Mouse (Mus musculus): ENCODE data around the gene Slc25a34. TPM values are rescaled to one million over a fixed set of nuclear protein-coding genes. Genes with fewer than 3 reads are reported as not detected.

Gene Slc25a34
- total RNA-seq, 2 experiments from 2014 or later, result not detected

DNA sequence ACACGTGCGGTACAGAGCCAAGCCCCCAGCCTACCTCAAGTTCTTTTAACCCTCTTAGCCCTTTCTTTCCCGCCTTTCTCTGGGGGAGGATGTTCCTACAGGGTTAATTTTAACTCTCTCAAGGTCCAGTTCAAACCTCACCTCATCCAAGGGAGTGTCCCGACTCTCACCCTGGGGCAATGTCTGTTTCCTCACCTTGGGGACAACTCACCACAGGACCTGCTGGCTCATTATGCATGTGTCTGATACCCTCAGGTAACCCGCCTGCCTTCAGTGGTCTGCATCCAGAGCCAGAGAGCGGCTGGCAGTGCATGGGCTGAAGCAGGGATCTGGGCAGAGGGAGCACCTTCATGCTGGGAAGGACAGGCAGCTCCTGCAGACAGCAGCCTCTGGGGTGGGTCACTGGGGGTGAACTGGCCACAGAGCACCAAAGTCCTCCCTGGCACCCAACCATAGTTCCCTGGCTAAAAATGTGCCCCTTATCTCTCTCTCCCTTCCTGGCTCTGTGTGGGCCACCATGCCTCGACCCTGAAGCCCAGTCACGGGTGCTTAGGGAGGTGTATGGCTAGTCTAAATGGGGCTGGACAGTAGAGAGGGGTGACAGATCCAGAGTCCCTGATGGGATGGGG, 26.8 kb downstream of the Slc25a34 start:
- ATAC-seq (replicated peaks; ENCODE audit: poor library complexity, severe bottlenecking), result no peak

GRCm38 (mm10) chr4:141595605-141596268, 27.9 kb downstream of the Slc25a34 start:
- ATAC-seq (replicated peaks; ENCODE audit: poor library complexity, severe bottlenecking), result peak; percentile 43

- no peak for ATAC-seq (replicated peaks; ENCODE audit: poor library complexity, severe bottlenecking)
Observed at GRCm38 (mm10) chr4:141595138-141595537, 28.5 kb downstream of the Slc25a34 start.

- peak; percentile 70 for ATAC-seq (replicated peaks; ENCODE audit: poor library complexity, severe bottlenecking)
Observed at GRCm38 (mm10) chr4:141591547-141591946, 32.1 kb downstream of the Slc25a34 start.

GRCm38 (mm10) chr4:141583919-141584318, 39.7 kb downstream of the Slc25a34 start:
- no peak for ATAC-seq (replicated peaks; ENCODE audit: poor library complexity, severe bottlenecking)

DNA sequence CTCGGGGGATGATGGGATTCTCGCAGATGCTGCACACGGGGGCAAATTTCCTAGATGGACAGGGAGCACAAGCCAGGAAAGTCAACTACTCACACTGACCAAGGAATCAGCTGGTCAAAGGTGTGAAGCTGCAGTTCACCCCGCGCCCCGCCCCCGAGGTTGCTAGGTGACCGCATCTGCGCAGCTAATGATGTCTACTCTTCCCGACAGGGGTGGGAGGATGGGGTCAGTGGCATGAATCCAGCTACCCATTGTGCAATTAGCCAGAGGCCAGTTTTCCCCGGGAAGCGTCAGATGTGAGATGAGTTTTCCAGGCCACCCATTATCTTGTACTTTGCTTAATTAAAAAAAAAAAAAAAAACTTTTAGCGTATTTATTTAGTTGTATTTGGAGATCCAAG, 42.6 kb downstream of the Slc25a34 start:
- no peak for ATAC-seq (replicated peaks; ENCODE audit: poor library complexity, severe bottlenecking)

DNA sequence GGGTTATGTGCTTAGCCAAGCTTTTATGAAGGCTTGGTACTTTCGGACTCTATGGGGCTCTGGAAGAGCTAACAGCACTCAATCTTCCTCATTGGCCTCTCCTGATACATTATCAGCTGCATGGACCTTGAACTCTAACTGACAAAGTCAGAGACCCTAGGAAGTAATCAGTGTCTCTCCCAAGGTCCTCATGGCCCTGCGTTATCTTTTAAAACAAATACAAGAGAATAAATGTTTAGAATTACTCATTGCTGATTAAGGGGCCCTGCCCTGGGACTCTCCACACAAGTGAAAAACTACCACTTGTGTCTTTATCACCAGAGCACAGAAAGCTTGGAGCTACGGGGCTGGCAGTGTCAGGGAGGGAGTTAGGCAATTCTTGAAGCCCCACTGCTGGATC, 44.8 kb downstream of the Slc25a34 start:
- ATAC-seq (replicated peaks; ENCODE audit: poor library complexity, severe bottlenecking), result no peak

DNA sequence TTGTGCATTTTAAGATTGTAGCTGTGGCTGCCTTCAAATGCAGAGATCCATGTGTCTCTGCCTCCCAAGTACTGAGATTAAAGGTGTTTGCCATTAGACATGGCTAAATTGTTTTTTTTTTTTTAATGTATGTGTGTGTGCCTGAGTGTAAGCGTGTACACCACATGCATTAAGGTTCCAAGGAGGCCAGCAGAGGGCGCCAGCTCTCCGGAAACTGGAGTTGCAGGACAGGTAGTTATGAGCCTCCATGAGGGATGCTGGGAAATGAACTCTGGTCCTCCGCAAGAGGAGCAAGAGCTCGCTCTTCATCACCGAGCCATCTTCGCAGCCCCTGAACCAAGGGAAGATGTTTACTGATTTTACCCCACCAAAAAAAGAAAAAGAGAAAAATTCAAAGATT, 46.7 kb downstream of the Slc25a34 start:
- no peak for ATAC-seq (replicated peaks; ENCODE audit: poor library complexity, severe bottlenecking)

- ATAC-seq (replicated peaks; ENCODE audit: poor library complexity, severe bottlenecking), result no peak
Observed at GRCm38 (mm10) chr4:141576404-141576803, 47.2 kb downstream of the Slc25a34 start.

DNA sequence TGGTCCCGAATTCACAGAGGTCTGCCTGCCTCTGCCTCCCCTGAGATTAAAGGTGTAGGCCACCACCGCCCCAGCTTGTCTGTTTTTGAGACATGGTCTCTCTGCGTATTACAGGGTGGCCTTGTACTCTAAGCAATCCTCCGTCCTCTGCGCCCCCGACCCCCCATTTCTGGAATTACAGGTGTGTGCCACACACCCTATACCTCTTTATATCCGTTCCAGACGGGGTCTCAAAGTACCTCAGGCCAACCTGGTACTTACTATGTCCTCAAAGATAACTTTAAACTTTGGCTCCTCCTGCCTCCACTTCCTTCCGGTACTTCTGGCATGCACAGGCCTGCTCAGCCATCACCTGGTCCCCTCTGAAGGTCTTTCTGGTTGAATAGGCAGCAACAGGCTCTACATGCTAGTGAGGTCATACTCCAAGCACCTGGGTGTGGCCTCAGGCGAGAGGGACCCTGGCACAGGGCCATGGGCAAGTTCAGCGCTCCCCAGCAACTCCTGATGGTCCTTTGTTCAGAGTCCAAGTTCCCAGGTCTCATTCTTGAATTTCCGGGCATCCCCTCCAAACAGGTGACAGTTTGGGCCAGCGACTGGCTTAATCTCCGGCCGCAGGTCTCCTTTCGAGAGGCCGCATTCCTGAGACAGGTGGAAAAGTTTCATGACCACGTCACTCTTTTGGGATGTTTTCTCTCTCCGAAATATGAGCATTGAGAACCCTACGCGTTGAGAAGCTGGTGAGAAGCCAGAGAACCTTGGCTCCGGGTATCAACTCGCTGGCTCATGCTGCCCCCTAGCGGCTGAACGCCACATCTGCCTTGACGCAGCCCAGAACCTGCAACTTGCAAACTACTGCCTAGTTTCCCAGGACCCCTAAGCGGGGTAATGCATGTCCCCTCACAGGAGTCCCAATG, 48.6 kb downstream of the Slc25a34 start:
- ATAC-seq (replicated peaks; ENCODE audit: poor library complexity, severe bottlenecking), result peak; percentile 31

GRCm38 (mm10) chr4:141573359-141573966, 50.2 kb downstream of the Slc25a34 start:
- ATAC-seq (replicated peaks; ENCODE audit: poor library complexity, severe bottlenecking), result peak; percentile 71

GRCm38 (mm10) chr4:141572668-141573358, 50.8 kb downstream of the Slc25a34 start:
- ATAC-seq (replicated peaks; ENCODE audit: poor library complexity, severe bottlenecking), result peak; percentile 46

- ATAC-seq (replicated peaks; ENCODE audit: poor library complexity, severe bottlenecking), result no peak
Observed at GRCm38 (mm10) chr4:141571934-141572333, 51.7 kb downstream of the Slc25a34 start.

GRCm38 (mm10) chr4:141571337-141571739, 52.3 kb downstream of the Slc25a34 start:
- ATAC-seq (replicated peaks; ENCODE audit: poor library complexity, severe bottlenecking), result no peak

DNA sequence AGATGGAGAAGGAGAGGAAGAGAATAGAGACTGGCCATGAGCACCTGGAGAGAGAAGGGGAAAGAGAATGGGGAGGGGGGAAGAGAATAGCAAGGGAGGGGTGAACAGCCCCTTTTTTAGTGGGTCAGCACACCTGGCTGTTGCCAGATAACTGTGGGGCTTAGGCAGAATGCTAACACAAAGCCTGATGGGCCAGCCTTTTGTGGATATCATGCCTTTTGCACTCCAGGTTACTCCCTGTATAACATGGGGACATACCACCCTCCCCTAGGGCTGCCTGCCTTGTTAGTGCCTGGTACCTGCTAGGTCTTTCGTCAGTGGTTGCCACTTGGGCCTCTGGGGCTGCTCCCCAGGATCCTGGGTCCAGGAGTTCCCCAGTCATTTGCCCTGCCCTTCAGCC, 52.8 kb downstream of the Slc25a34 start:
- ATAC-seq (replicated peaks; ENCODE audit: poor library complexity, severe bottlenecking), result no peak

- no peak for ATAC-seq (replicated peaks; ENCODE audit: poor library complexity, severe bottlenecking)
Observed at GRCm38 (mm10) chr4:141570004-141570403, 53.6 kb downstream of the Slc25a34 start.

GRCm38 (mm10) chr4:141568966-141569365, 54.7 kb downstream of the Slc25a34 start:
- no peak for ATAC-seq (replicated peaks; ENCODE audit: poor library complexity, severe bottlenecking)

All from granulocyte monocyte progenitor cell, adult 5-6 weeks (primary cell).